Mouse (Mus musculus) stomach, embryonic 14.5 days (tissue): ENCODE measurements around the gene Akap6. TPM values are rescaled to one million over a fixed set of nuclear protein-coding genes. Genes with fewer than 3 reads are reported as not detected.
A peak's percentile ranks its signal among the peaks of the same experiment; 100 is the strongest.

Source experiments
- ATAC-seq: fragments of 200-750 bp; cut with Nextera tagmentation; 2 replicates; pipeline ENCODE4 v1.8.0; 2017; ENCODE audit warnings: low read depth, moderate TSS enrichment; ENCODE audit not compliant: insufficient number of reproducible peaks, insufficient read depth, low FRiP score
- H3K27ac ChIP-seq: fragments of 300-500 bp; sonication (generic); 2 replicates; pipeline ENCODE4 v1.5.1; 2014; ENCODE audit warnings: mild to moderate bottlenecking, low read length, moderate library complexity, mixed read lengths
- H3K27me3 ChIP-seq: fragments of 300-500 bp; sonication (generic); 2 replicates; pipeline ENCODE4 v1.6.1; 2014; ENCODE audit warnings: low read length, control low read depth, mixed read lengths; ENCODE audit not compliant: control insufficient read depth, insufficient read depth
- H3K36me3 ChIP-seq: fragments of 300-500 bp; sonication (generic); 2 replicates; pipeline ENCODE4 v1.6.1; 2014; ENCODE audit warnings: mild to moderate bottlenecking, control low read depth, low read length, moderate library complexity, mixed read lengths; ENCODE audit not compliant: control insufficient read depth, insufficient read depth
- H3K4me1 ChIP-seq: fragments of 300-500 bp; sonication (generic); 2 replicates; pipeline ENCODE4 v1.6.1; 2014; ENCODE audit warnings: low read length, control low read depth, mixed read lengths; ENCODE audit not compliant: control insufficient read depth, insufficient read depth
- H3K4me2 ChIP-seq: fragments of 300-500 bp; sonication (generic); replicated peaks from 2 replicates; pipeline ENCODE4 v1.6.1; 2014; ENCODE audit warnings: low read depth, low read length, control low read depth
- H3K4me3 ChIP-seq: fragments of 300-500 bp; sonication (generic); 2 replicates; pipeline ENCODE4 v1.5.1; 2014; ENCODE audit warnings: low read depth, low read length, control low read depth
- H3K9ac ChIP-seq: fragments of 300-500 bp; sonication (generic); replicated peaks from 2 replicates; pipeline ENCODE4 v1.6.1; 2014; ENCODE audit warnings: low read depth, mild to moderate bottlenecking, control low read depth, low read length, moderate library complexity, mixed read lengths
- H3K9me3 ChIP-seq: fragments of 300-500 bp; sonication (generic); 2 replicates; pipeline ENCODE4 v1.6.1; 2016; ENCODE audit warnings: low read depth, low read length, control low read depth; ENCODE audit not compliant: control insufficient read depth
- WGBS: fragments of 180-500 bp; shearing (Covaris S2); extraction: QIAGEN DNeasy Blood & Tissue Kit; methylation state at CpG from one replicate; pipeline ENCODE4 v1.1.7; 2014; 5-methylcytosine and 5-hydroxymethylcytosine counted together
- polyA plus RNA-seq: library from polyadenylated mRNA; unstranded; fragments of >200 nt; fragmentation: Nextera tagmentation; extraction: Ambion mirVana; gene quantifications from 2 replicates; pipeline ENCODE4 v1.2.1, GENCODE M21; 2014

Gene Akap6
- polyA plus RNA-seq, 1 experiment from 2014 or later = 2.7 TPM

DNA sequence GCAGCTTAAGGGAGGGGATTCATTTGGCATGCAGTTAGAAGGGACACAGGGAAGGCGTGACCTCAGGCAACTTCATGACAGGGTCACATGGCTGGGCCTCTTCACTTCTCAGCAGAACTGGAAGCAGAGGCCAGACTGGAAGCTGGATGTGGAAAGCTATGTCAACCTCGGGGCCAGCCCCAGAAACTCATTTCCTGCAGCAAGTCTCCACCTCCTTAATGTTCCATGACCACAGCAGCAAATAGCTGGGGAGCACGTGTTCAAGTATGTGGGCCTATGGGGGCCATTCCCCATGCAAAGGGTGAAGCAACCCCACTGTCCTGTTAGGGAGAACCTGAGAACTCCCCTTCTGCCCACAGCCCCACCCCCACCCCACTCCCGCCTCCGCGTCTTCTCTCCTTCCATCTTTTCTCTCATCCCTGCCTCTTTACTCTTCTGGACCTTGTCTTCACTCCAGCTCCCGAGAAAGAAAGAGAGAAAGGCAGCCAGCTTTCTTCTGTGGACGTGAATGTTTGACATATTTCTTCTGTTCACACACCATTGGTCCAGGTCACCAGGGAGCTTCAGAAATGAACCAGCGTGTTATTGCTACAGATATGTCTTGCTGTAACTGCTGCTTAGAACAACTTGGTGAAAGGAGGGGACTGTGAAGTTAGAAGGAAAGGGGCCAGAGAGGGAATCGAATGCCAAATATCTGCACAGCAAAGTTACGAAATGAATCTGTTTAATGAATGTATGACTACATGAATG, 194.6 kb downstream of the Akap6 start:
- WGBS = 67% methylated on average over 11 of the region's 11 CpGs
- no peak overlapping the region for H3K4me2 ChIP-seq
- no peak for ATAC-seq
- no peak overlapping the region for H3K4me3 ChIP-seq
- H3K27ac ChIP-seq = no peak overlapping the region
- no peaks in the 10 kb centered on the region for H3K36me3 ChIP-seq
- H3K9me3 ChIP-seq = no peaks in the 10 kb centered on the region
- H3K27me3 ChIP-seq = no peaks in the 10 kb centered on the region
- H3K9ac ChIP-seq = no peak overlapping the region
- no peaks in the 10 kb centered on the region for H3K4me1 ChIP-seq

DNA sequence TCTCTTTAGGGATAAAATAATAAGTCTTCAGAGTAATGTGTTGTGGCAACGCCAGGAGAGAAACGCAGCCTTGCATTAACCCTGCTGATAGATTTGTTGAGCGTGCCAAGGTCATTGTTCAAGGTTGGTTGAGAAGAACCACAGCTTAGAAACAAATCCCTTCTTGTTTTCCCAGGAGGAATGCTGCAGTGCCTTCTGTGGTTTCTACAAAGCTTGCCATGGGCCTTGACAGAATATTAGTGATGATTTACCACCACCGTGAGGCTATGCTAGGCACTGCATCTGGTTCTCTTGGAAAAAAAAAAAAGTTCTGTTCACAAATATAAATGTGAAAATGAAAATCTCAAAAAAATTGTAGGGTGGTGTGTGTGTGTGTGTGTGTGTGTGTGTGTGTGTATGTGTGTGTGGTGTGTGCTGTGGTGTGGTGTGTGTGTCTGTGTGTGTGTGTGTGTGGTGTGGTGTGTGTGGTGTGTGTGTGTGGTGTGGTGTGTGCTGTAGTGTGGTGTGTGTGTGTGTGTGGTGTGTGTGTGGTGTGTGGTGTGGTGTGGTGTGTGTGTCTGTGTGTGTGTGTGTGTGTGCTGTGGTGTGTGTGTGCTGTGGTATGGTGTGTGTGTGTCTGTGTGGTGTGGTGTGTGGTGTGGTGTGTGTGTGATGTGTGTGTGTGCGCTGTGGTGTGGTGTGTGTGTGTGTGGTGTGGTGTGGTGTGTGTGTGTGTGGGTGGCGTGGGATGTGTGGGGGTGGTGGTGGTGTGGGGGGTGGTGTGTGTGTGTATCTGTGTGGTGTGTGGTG, 196.7 kb downstream of the Akap6 start:
- H3K4me1 ChIP-seq = no peaks in the 10 kb centered on the region
- peak; percentile 6; the same call in 1 of the 2 replicates for ATAC-seq
- no peaks in the 10 kb centered on the region for H3K36me3 ChIP-seq
- H3K27me3 ChIP-seq = no peaks in the 10 kb centered on the region
- H3K4me2 ChIP-seq = no peak overlapping the region
- no peaks in the 10 kb centered on the region for H3K9me3 ChIP-seq
- H3K9ac ChIP-seq = no peak overlapping the region
- H3K27ac ChIP-seq = no peak overlapping the region
- WGBS = 31% methylated on average over 5 of the region's 6 CpGs
- no peak overlapping the region for H3K4me3 ChIP-seq

DNA sequence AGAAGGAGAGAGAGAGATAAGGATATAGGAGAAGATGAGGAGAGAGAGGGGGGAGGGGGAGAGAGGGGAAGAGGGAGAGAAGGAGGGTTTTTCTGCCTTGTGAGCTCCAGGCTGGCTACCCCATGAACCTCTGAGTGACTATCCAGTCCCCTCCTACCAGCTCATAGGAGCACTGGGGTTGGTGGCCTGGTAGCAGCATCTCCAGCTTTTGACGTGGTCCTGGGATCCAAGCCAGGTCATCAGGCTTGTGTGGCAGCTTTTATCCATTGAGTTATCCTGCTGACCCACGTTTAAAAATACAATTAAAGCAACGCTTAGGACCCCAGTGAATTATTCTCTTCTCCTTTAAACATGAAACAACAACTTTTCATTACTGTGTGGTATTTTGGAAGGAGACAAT, 197.6 kb downstream of the Akap6 start:
- WGBS = 46% methylated on average over 3 of the region's 3 CpGs
- H3K27me3 ChIP-seq = no peaks in the 10 kb centered on the region
- ATAC-seq = no peak
- no peaks in the 10 kb centered on the region for H3K36me3 ChIP-seq
- no peak overlapping the region for H3K27ac ChIP-seq
- no peaks in the 10 kb centered on the region for H3K4me1 ChIP-seq
- no peak overlapping the region for H3K9ac ChIP-seq
- H3K4me3 ChIP-seq = no peak overlapping the region
- no peaks in the 10 kb centered on the region for H3K9me3 ChIP-seq
- no peak overlapping the region for H3K4me2 ChIP-seq

DNA sequence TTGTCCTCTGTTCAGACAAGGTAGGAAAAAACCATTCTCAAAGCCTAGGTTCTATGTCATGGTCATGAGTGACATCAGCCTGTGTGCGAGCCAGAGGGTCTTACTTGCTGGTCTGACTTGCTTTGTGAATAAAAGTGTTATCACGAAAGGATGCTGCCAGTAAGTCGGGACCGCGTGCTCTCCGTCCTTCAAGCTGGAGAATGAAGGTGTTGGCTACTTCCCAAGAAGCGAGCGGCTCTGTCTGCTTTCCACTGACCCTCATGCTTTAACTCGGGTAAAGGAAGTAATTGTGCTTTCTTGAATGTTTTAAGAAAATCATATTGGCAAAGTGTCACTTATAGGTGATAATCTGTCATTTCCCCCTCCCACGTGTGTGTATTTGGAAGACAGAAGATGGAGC, 198.9 kb downstream of the Akap6 start:
- Histone ChIP-seq H3K4me2 (no peak overlapping the region), H3K9me3 (no peaks in the 10 kb centered on the region), H3K9ac (no peak overlapping the region), H3K4me1 (no peaks in the 10 kb centered on the region), H3K27me3 (no peaks in the 10 kb centered on the region), H3K4me3 (no peak overlapping the region), H3K27ac (no peak overlapping the region), H3K36me3 (no peaks in the 10 kb centered on the region)
- 74% methylated on average over 10 of the region's 10 CpGs for WGBS
- ATAC-seq = no peak

DNA sequence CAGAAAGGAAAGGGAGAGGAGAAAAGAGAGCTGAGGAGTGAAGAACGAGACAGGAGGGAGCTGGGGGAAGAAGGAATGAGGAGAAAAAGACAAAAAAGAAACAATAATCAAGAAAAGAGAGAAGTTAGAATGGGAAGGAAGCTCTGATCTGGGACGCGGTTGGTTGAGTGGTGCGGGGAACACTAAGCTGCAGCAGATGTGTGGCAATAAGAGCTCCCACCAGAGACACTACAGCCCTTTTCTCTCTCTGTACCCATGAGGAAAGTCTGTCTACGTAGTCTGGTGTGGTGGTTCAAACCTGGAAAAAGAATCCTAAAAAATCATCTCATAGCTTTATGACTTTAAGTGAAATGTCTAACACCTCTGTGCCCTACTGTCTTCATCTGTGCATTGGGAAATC, 204.9 kb downstream of the Akap6 start:
- ATAC-seq = no peak
- Histone ChIP-seq H3K4me2 (no peak overlapping the region), H3K9me3 (no peaks in the 10 kb centered on the region), H3K9ac (no peak overlapping the region), H3K4me3 (no peak overlapping the region), H3K4me1 (no peaks in the 10 kb centered on the region), H3K36me3 (no peaks in the 10 kb centered on the region), H3K27ac (no peak overlapping the region), H3K27me3 (no peaks in the 10 kb centered on the region)
- WGBS = 86% methylated on average over 5 of the region's 5 CpGs

DNA sequence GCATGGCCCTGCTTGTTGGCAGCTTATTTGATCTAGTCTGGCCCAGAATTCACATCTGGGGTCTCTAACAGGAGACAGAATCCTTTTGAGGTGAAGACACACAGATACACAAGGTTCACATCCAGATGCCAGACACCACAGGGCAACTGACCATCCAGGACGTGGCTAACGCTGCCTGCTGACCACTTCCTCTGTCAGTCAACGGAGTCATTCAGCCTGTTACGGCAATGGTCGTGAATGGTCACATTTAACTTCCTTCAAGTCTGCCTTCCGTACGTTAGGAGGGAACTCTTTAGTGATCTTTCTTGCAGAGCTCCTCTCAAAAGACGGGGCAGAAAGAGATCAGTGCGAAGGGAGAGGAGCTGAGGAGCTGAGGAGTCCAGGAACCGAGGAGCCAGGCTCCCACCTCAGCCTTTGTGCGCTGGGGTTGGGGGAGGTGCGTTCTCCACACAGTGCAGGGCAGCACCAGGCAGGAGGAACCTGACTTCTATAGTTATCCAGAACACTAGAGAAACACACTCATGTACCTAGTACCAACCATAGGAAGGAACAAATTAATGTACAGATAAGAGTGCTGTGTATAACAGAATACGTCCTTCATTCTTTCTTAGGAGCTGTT, 209.4 kb downstream of the Akap6 start:
- no peaks in the 10 kb centered on the region for H3K9me3 ChIP-seq
- WGBS = 67% methylated on average over 13 of the region's 13 CpGs
- H3K9ac ChIP-seq = no peak overlapping the region
- no peak overlapping the region for H3K4me2 ChIP-seq
- no peak overlapping the region for H3K4me3 ChIP-seq
- no peak for ATAC-seq
- no peaks in the 10 kb centered on the region for H3K27me3 ChIP-seq
- H3K4me1 ChIP-seq = no peaks in the 10 kb centered on the region
- no peaks in the 10 kb centered on the region for H3K36me3 ChIP-seq
- no peak overlapping the region for H3K27ac ChIP-seq

DNA sequence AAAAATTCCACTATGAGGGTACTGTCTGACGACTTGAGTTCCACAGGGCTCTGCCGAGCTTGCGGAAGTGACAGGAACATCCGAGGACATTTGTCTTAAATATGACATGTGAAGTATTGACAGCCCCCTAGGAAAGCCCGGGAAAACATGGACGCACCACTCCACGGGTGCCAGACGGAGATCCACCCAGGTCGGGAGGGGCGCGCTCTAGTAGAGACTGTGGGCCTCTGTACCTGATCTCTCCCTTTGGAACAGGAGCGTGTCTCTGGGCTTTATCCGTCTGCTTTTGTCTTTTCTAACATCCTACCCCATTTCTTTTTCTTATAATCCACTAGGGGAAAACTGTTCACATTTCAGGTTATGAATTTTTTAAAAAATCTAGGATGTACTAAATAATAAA, 211.2 kb downstream of the Akap6 start:
- Histone ChIP-seq H3K4me3 (no peak overlapping the region), H3K4me1 (no peaks in the 10 kb centered on the region), H3K27me3 (no peaks in the 10 kb centered on the region), H3K27ac (no peak overlapping the region), H3K4me2 (no peak overlapping the region), H3K9me3 (no peaks in the 10 kb centered on the region), H3K36me3 (no peaks in the 10 kb centered on the region), H3K9ac (no peak overlapping the region)
- WGBS = 82% methylated on average over 13 of the region's 13 CpGs
- no peak for ATAC-seq

DNA sequence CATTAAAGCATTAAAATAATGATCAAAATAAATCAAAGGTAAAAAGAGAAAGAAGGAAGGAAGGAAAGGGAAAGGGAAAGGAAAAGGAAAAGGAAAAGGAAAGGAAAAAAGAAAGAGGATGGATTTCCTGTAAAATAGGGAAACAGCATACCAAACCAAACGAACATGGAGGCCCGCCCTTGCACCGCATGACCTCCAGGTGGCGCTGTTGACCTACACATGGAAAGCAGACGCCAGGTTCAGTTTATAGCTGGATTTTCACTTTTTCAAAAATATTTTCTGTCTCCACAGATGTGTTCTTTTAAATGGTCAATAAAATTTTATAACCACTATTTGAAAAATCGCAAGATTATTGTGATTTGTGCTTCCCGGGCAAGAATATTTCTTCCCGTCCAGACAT, 211.6 kb downstream of the Akap6 start:
- H3K4me3 ChIP-seq = no peak overlapping the region
- no peaks in the 10 kb centered on the region for H3K9me3 ChIP-seq
- WGBS = 18% methylated on average over 8 of the region's 8 CpGs
- no peak overlapping the region for H3K27ac ChIP-seq
- no peaks in the 10 kb centered on the region for H3K27me3 ChIP-seq
- H3K4me1 ChIP-seq = no peaks in the 10 kb centered on the region
- H3K4me2 ChIP-seq = no peak overlapping the region
- no peak overlapping the region for H3K9ac ChIP-seq
- no peak for ATAC-seq
- no peaks in the 10 kb centered on the region for H3K36me3 ChIP-seq
